Mouse (Mus musculus): ENCODE results near the gene 4930415O20Rik.

DNA sequence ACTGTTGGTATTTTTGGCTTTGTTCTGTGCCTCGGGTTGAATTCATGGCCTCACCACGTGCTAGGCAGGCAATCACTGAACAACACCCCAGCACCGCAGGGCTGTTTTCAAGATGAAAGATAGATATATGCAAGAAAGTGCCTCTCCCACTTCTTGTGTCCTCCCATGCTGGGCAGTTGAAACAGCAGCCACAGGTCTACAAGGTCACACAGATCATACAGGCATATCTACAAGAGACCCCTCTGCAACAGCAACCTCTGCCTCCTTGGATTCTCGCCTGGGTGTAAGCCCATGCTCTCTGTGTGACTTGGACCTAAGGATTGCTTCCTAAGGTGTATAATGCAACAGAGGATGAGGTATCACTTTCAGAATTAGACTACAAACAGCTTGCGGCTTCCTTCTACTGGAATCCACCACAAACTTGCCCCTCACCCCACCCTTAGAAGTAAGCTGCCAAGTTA is 52.6 kb downstream of the 4930415O20Rik start:
- TF ChIP-seq CTCF (IDR thresholded peaks at IDR 0.05; ENCODE audit: control insufficient read depth, insufficient read depth, insufficient replicate concordance, low read depth, low read length) (no peak), POLR2A (IDR thresholded peaks at IDR 0.05; ENCODE audit: control insufficient read depth, low read depth, low read length) (no peak)
